Mouse (Mus musculus) liver, embryonic 12.5 days (tissue): ENCODE measurements around the gene Slc25a40. TPM values are rescaled to one million over a fixed set of nuclear protein-coding genes. Genes with fewer than 3 reads are reported as not detected.

Source experiments
- ATAC-seq: fragments of 200-750 bp; cut with Nextera tagmentation; 2 replicates; pipeline ENCODE4 v1.8.0; 2017; ENCODE audit warnings: moderate number of reproducible peaks, mild to moderate bottlenecking, moderate library complexity
- H3K27ac ChIP-seq: fragments of 300-500 bp; sonication (generic); 2 replicates; pipeline ENCODE4 v1.5.1; 2016; ENCODE audit warnings: mild to moderate bottlenecking
- H3K27me3 ChIP-seq: fragments of 300-500 bp; sonication (generic); replicated peaks from 2 replicates; pipeline ENCODE4 v1.6.1; 2016; ENCODE audit warnings: mild to moderate bottlenecking, moderate library complexity
- H3K36me3 ChIP-seq: fragments of 300-500 bp; sonication (generic); 2 replicates; pipeline ENCODE4 v1.6.1; 2016; ENCODE audit warnings: mild to moderate bottlenecking, moderate library complexity
- H3K4me1 ChIP-seq: fragments of 300-500 bp; sonication (generic); 2 replicates; pipeline ENCODE4 v1.6.1; 2016
- H3K4me2 ChIP-seq: fragments of 300-500 bp; sonication (generic); 2 replicates; pipeline ENCODE4 v1.6.1; 2016; ENCODE audit warnings: mild to moderate bottlenecking, moderate library complexity
- H3K4me3 ChIP-seq: fragments of 300-500 bp; sonication (generic); 2 replicates; pipeline ENCODE4 v1.5.1; 2016; ENCODE audit warnings: mild to moderate bottlenecking, moderate library complexity
- H3K9ac ChIP-seq: fragments of 300-500 bp; sonication (generic); 2 replicates; pipeline ENCODE4 v1.6.1; 2016; ENCODE audit warnings: mild to moderate bottlenecking, moderate library complexity
- H3K9me3 ChIP-seq: fragments of 300-500 bp; sonication (generic); replicated peaks from 2 replicates; pipeline ENCODE4 v1.6.1; 2016; ENCODE audit warnings: mild to moderate bottlenecking, moderate library complexity
- WGBS: fragments of 180-500 bp; shearing (Covaris S2); methylation state at CpG from one replicate; pipeline ENCODE4 v1.1.7; 2016; ENCODE audit not compliant: insufficient replicate concordance; 5-methylcytosine and 5-hydroxymethylcytosine counted together
- polyA plus RNA-seq: library from polyadenylated mRNA; unstranded; fragments of >200 nt; fragmentation: Nextera tagmentation; extraction: Ambion mirVana; gene quantifications from 2 replicates; pipeline ENCODE4 v1.2.1, GENCODE M21; 2016

Slc25a40 gene
- polyA plus RNA-seq = 5.3 TPM in 2 replicates

DNA sequence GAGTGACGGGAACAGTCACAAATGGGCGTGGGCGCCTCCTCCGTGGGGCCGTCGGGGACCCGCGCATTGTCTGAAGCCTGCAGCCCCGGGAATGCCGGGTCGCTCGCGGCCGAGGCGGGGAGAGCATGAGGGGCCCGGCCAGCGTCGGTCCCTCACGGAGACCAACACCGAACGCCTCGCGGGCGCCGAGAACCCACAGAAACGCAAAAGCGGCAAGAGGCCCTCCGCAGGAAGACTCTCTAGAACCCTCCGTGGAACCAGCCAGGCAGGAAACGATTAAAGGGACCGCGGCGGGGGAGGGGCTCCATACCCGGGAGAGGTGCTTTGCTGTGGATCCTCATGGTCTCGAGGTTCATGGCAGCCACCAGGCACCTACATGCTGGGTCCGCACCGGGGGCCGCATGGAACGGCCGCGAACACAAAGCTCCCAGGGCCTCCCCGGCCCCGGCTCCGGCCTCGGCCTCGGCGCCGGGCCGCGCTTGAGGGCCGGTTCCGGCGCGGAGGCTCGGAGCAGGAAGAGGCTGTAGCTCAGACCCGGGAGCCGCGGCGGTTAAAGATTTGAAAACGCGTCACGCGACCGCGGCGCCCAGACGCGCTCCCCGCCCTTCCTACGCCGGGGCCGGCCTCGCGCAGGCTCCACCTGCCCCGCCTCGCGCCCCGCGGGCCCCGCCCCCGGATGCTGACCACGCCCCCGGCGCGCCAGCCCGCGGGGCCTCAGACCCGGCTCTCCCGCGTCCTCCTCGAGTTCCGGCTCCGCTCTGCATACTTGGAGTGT, at the start of gene Slc25a40, which contains the start of gene Dbf4:
Slc25a40 (plus strand) TSS at position 694 of the 775 bp plus-strand sequence.
Dbf4 (minus strand) TSS at position 560 of the 775 bp plus-strand sequence.
- WGBS = under 1% methylated on average over 78 of the region's 93 CpGs
- peak; percentile 96 for ATAC-seq
- Histone ChIP-seq H3K9ac (peak within 1 kb of the TSS; percentile 93), H3K4me3 (peak within 1 kb of the TSS; percentile 95), H3K4me2 (peak within 1 kb of the TSS; percentile 81), H3K36me3 (peaks cover 37% of the 10 kb centered on the region), H3K9me3 (no peaks in the 10 kb centered on the region), H3K27me3 (no peaks in the 10 kb centered on the region), H3K4me1 (peaks cover 43% of the 10 kb centered on the region), H3K27ac (peak within 1 kb of the TSS; percentile 94)

DNA sequence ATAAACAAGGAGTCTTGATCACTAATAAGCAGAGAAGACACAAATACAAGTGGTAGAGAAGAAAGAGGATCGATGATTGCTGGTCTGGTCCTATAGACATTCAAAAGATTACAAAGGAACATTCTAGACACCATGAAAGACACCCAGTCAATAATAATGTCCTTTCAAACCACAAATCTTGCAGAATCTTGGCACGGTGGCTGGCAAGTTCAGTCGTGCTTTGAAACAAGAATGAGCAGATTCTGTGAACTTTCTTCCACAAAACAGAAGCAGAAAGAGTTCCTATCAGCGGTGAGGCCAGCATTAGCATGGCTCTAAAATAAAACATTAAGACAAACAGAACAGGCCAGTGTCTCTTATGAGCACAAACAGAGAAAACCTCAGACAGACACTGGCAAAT, 49.2 kb upstream of the Slc25a40 start:
- WGBS = 62% methylated on average over 4 of the region's 4 CpGs

DNA sequence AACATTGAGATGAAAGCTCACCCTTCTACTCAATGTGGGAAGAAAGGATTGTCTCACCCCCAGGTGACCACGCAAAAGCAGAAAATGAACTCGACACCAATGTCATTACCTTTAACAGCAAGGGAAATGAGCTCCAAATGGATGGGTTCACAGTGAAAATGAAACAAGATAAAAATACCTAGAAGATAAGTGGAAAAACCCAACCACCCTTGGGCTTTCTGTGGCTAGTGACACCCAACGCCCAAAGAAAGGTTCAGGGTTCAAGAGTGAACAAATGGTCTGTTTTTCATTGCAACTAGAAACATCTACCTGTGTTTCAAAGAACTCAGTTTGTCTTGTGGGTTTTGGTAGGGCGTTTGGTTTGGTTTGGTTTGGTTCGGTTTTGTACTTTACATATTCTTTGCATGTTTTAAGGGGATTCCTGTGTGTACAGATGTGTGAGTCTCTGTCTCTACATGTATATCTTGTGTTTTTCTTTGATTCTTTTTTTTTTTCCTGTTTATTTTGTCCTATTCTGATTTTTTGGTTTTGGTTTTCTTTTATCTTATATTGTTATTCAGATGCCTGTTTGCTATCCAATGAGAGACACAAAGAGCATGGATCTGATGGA, 48.2 kb upstream of the Slc25a40 start:
- Histone ChIP-seq H3K9ac (no peak overlapping the region), H3K27ac (no peak overlapping the region), H3K9me3 (no peaks in the 10 kb centered on the region), H3K27me3 (no peaks in the 10 kb centered on the region; the same call in 1 of the 2 replicates), H3K36me3 (no peaks in the 10 kb centered on the region), H3K4me1 (no peaks in the 10 kb centered on the region), H3K4me3 (no peak overlapping the region), H3K4me2 (no peak overlapping the region)
- WGBS = 62% methylated on average over 5 of the region's 5 CpGs
- ATAC-seq = no peak

More for the DNA sequence above, 49.2 kb upstream of the Slc25a40 start:
- H3K4me1 ChIP-seq = no peaks in the 10 kb centered on the region
- H3K27ac ChIP-seq = no peak overlapping the region
- no peaks in the 10 kb centered on the region for H3K9me3 ChIP-seq
- no peak overlapping the region for H3K9ac ChIP-seq
- no peak overlapping the region for H3K4me3 ChIP-seq
- H3K27me3 ChIP-seq = peaks cover 8% of the 10 kb centered on the region
- no peak overlapping the region for H3K4me2 ChIP-seq
- no peaks in the 10 kb centered on the region for H3K36me3 ChIP-seq
- no peak for ATAC-seq

DNA sequence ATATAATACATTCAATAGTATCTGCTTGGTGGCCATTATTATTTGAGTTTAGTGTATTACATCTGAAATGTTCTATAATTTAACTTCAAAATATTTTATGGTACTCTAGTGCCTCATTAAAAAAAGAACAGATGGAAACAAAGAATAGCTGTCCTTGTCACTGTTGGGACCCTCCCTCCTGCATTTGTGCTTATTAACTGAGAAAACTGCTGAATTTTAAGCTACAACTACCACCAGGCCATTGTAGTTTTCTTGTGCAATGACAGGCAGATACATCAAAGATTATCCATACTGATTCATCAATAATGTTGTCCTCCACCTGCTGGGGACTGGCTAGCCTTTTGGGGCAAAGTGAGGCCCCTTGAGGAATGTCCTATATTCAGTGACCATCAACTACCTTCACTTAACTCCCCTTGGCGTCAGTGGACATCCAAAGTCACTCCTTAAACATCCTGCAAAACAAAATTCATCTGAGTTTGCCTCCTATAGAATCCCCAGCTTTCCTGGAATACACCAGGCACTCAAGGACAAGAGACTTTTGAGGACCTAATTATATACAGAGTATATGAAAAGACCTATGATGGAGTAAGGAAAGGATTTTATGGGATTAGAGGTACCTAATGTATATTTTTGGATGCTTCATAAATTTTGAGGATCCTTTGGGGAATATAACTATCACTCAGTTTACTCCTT, 28.6 kb upstream of the Slc25a40 start:
- ATAC-seq = no peak
- H3K36me3 ChIP-seq = peaks cover 36% of the 10 kb centered on the region
- H3K9ac ChIP-seq = no peak overlapping the region
- H3K4me3 ChIP-seq = no peak overlapping the region
- WGBS = 60% methylated on average over 1 of the region's 1 CpGs
- H3K27me3 ChIP-seq = no peaks in the 10 kb centered on the region
- no peaks in the 10 kb centered on the region for H3K9me3 ChIP-seq
- no peak overlapping the region for H3K4me2 ChIP-seq
- H3K27ac ChIP-seq = no peak overlapping the region
- H3K4me1 ChIP-seq = no peaks in the 10 kb centered on the region

DNA sequence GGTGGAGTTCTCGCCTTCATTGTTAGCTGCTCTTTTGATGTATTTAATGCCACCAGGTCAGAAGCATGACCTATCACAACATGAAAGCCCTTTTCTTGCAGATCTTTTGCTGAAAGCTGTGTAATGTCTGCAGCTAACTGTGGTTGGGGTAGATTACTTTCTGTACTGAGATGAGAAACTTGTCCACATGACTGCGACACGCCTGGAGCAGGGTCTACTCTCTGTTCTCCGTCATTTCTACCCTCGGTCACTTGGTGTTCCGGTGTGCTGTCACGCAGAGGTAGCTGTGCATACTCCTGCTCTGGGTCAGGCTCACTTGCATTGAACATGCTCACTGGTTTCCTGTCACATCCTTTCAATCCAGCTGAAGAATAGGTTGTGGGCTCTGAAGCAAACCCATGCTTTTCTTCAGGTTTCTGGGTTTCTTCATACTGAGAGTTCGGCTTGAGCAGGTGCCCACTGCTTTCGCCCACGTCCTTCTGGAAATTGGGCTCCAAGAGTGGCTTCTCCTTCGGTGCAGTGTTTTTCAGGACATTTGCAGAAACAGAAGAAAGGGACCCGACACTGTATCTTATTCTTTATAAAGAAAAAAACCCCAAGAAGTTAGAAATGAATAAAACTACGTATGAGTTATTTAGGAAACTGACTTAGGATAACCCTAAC, 24.9 kb upstream of the Slc25a40 start:
- WGBS = 93% methylated on average over 13 of the region's 13 CpGs
- no peaks in the 10 kb centered on the region for H3K27me3 ChIP-seq
- H3K9me3 ChIP-seq = no peaks in the 10 kb centered on the region
- H3K4me2 ChIP-seq = no peak overlapping the region
- no peak overlapping the region for H3K27ac ChIP-seq
- H3K9ac ChIP-seq = no peak overlapping the region
- no peak for ATAC-seq
- no peak overlapping the region for H3K4me3 ChIP-seq
- H3K4me1 ChIP-seq = no peaks in the 10 kb centered on the region
- H3K36me3 ChIP-seq = peaks cover 66% of the 10 kb centered on the region

DNA sequence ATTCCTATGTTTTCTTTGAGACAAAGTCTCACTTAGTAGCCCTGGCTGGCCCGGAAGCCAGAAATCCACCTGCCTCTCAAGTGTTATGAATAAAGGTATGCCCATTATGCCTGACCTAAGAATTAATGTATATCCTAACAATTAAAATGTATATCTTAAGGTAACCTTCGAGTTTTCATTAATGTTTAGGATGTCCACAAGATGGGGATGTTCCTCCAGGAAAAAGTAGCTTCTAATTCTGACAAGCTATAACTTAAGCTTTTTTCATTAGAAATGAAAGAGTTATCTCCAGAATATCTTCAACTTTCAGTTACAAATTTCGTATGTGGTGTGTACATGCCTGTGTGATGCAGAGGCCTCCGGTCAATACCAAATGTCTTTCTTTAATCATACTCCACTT, 13.9 kb upstream of the Slc25a40 start:
- Histone ChIP-seq H3K36me3 (peaks cover 86% of the 10 kb centered on the region), H3K4me3 (no peak overlapping the region), H3K27me3 (no peaks in the 10 kb centered on the region), H3K9ac (no peak overlapping the region), H3K4me2 (no peak overlapping the region), H3K4me1 (no peaks in the 10 kb centered on the region), H3K9me3 (no peaks in the 10 kb centered on the region), H3K27ac (no peak overlapping the region)
- 85% methylated on average over 4 of the region's 4 CpGs for WGBS
- no peak for ATAC-seq

DNA sequence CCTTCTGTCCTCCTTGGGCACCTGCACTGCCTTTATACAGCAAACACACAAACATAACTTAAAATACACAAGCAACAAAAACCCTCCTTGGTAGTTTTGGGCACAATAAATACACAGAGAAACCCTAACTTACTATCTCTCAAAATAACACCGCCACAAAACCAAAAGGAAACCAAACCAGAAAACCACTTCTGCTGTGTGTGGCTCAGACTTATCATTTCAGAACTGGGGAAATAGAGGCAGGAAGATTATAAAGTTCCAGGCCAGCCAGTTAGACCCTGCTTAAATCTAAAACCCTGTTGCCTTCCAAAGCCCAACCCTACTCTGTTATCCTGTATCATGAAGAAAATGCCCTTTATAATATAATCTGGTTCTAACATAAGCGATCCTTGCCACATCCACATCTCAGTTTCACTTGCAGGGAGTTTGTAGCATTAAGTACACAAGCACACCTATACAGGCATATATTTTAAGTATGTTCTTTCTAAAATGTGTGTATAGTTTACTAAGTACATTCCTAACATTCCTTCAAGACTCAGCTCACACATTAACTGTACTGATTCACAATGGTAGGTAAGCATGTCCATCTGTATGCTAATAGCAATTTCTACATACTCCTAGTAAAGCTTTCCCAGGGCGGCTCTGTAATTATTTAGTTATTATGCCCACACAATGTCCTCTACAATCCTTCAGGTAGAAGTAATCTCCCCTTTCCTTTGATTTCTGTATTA, 5.8 kb upstream of the Slc25a40 start:
- 82% methylated on average over 3 of the region's 3 CpGs for WGBS

DNA sequence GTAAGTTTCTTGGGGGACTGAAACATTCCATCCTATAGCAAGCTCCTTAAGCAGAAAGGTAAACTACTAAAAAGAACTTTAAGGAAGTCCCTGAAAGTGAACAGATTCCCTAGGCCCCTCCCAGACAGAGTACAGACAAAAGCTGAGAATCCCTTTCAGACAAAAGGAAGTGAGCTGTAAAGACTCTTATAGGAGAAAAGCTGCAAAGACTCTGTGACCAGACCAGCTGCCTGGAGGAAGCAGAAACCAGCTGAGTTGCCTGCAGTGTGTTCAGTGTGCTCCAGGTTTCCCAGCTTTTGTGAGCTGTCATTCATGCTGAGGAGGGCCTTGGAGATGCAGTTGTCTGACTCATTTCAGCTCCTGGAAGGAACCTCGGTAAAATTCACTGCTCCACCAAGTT, 5.2 kb upstream of the Slc25a40 start:
- H3K9me3 ChIP-seq = no peaks in the 10 kb centered on the region
- no peak overlapping the region for H3K9ac ChIP-seq
- H3K4me3 ChIP-seq = no peak overlapping the region
- ATAC-seq = no peak
- WGBS = 65% methylated on average over 1 of the region's 1 CpGs
- H3K27ac ChIP-seq = no peak overlapping the region
- H3K4me1 ChIP-seq = peaks cover 38% of the 10 kb centered on the region
- H3K27me3 ChIP-seq = no peaks in the 10 kb centered on the region
- peaks cover 72% of the 10 kb centered on the region for H3K36me3 ChIP-seq
- H3K4me2 ChIP-seq = no peak overlapping the region

More for the DNA sequence above, 5.8 kb upstream of the Slc25a40 start:
- Histone ChIP-seq H3K27ac (no peak overlapping the region), H3K9ac (no peak overlapping the region; the same call in 1 of the 2 replicates), H3K4me2 (no peak overlapping the region; the same call in 1 of the 2 replicates), H3K4me1 (peaks cover 38% of the 10 kb centered on the region), H3K36me3 (peaks cover 78% of the 10 kb centered on the region), H3K27me3 (no peaks in the 10 kb centered on the region), H3K4me3 (no peak overlapping the region), H3K9me3 (no peaks in the 10 kb centered on the region)
- ATAC-seq = no peak

DNA sequence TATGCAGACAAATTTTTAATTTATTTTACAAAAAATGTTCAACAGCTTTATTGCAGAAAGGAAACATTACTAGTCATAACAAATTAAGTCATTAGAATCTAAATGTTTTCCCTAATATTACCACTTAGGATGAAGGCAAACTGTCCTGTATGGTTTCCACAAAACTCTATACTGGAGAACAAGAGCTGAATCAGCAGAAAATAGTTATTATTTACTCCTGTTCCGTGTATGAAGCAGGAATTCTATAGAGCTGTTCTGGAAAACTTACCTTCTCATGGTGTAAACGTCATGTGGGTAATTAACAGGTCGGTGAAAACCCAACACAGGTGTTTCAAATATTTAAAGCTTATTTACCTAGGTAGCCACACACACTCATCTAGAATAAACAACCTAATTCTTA, 1.2 kb upstream of the Slc25a40 start:
- Histone ChIP-seq H3K4me1 (peaks cover 52% of the 10 kb centered on the region), H3K27ac (peak overlapping the region; percentile 94; the same call in 1 of the 2 replicates), H3K4me2 (peak overlapping the region; percentile 81), H3K27me3 (no peaks in the 10 kb centered on the region), H3K9ac (peak overlapping the region; percentile 93), H3K36me3 (peaks cover 46% of the 10 kb centered on the region), H3K9me3 (no peaks in the 10 kb centered on the region), H3K4me3 (peak overlapping the region; percentile 95)
- WGBS = 9% methylated on average over 3 of the region's 3 CpGs
- no peak for ATAC-seq

DNA sequence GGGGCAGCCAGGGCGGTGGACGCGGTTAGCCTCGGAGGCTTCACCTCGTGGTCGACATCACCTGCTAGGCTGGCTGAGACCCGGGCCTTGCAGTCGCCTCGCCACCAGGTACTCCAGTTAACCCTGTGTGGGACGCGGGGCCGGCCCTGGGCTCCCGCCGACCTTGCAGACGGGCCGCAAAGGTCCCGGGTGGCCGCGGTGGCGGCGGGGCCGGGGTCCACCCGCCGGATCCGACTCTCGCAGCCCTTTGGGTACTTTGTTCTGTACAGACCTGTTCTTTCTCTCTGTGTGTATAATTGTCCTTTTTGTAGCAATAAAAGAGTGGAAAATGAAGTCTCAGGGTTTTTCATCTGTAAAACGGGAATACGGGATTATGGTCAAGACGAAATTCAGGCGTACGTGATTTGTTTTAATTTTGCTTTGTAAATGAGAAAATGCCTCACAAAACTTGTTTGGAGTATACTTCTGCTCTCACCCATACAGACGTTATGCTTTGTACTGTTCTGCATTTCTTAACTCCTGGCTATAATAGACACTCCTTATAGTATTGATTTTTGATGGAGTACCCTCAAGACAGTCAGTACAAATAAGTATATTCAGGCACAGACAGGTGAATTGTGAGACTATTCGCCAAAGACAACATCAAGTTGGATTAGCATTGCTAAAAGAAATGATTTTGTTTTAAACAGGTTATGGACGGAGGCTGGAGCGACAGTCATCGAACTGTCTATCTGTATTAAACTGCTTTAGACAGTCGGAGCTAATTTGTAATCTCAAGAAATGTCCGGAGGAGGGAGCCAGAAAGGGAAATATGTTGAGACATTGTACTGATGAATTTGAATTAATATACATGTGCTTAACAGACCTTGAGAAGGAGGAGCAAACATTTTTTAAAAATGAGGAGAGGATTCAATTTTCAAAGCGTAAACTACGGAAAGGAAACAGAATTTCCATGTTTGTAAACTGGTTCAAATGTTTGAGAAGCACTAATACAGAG, 580 bp downstream of the Slc25a40 start:
- H3K36me3 ChIP-seq = peaks cover 28% of the 10 kb centered on the region
- peaks cover 38% of the 10 kb centered on the region for H3K4me1 ChIP-seq
- peak overlapping the region; percentile 95 for H3K4me3 ChIP-seq
- ATAC-seq = peak; percentile 70
- H3K4me2 ChIP-seq = peak overlapping the region; percentile 81
- peak overlapping the region; percentile 93 for H3K9ac ChIP-seq
- H3K27ac ChIP-seq = peak overlapping the region; percentile 94
- H3K27me3 ChIP-seq = no peaks in the 10 kb centered on the region
- WGBS = 3% methylated on average over 40 of the region's 40 CpGs
- no peaks in the 10 kb centered on the region for H3K9me3 ChIP-seq
